Mouse (Mus musculus): ENCODE measurements around the gene Mup22. TPM values are rescaled to one million over a fixed set of nuclear protein-coding genes. Genes with fewer than 3 reads are reported as not detected.
"Not testable (repeated sequence)": the region's sequence is repeated elsewhere in the genome, so short reads cannot be mapped to it uniquely, and the experiment has no call there.

Gene Mup22
- not detected for total RNA-seq (2021)
- long read RNA-seq, experiment 1 = 0 reads
- long read RNA-seq, experiment 2 = 0 reads

- DNase-seq; intact Hi-C loops (cut with DNase I): not testable (repeated sequence)
Measured at GRCm38 (mm10) chr4:60821363-60821762, at the start of gene Mup22. Gene Mup22, minus strand, starts transcription at chr4:60821463.

- DNase-seq; intact Hi-C loops (cut with DNase I): not testable (repeated sequence)
Measured at GRCm38 (mm10) chr4:60840889-60841288, 19.6 kb upstream of the Mup22 start.

Other genes starting within 250 kb of the Mup22 start
- not detected for gene Mup10, start 239.3 kb downstream of the Mup22 start, total RNA-seq (2021)
- gene Mup11, start 159.1 kb downstream of the Mup22 start, total RNA-seq (2021) = not detected
- gene Mup12, start 80.1 kb downstream of the Mup22 start, total RNA-seq (2021) = not detected

Measured in heart, postnatal 14 days (tissue).